Mouse (Mus musculus): ENCODE results near the gene Arhgap15. TPM values are rescaled to one million over a fixed set of nuclear protein-coding genes. Genes with fewer than 3 reads are reported as not detected.

Arhgap15 gene
- polyA plus RNA-seq, 1 experiment: 4.8 TPM

DNA sequence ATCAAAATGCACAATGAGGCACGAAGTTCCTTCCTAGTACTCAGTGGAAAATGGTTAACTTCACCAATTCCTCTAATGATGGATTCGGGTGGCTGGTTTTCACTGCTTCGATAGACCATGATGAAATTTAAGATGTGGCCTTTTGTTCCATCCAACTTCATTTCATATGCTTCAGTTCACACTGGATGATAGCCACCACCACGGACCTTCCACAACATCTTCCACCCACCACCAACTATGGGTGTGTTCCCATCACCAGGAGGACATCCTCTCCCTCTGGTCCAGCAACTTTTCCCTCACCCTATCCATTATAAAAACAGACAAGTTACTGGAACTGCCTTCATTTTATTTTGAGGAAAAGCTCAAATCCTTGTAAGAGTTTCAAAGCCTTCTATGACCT, 506.7 kb downstream of the Arhgap15 start:
- WGBS: 59% methylated on average over 4 of the region's 4 CpGs
- no peaks in the 10 kb centered on the region for H3K4me1 ChIP-seq (ENCODE audit: control insufficient read depth, insufficient read depth, insufficient read length)
- TF ChIP-seq CTCF (IDR thresholded peaks at IDR 0.05; ENCODE audit: extremely low read depth, insufficient read depth, insufficient read length, insufficient replicate concordance) (no peak), POLR2A (IDR thresholded peaks at IDR 0.05; ENCODE audit: low read depth, low read length) (no peak)
- no peak for DNase-seq (ENCODE audit: low read depth in 1 of 2, low spot score in 2 of 2)
- 0 out of 2 replicates have a peak, but pooled peaks cover 1% of the 10 kb centered on the region for H3K36me3 ChIP-seq (ENCODE audit: control insufficient read depth, insufficient read depth, low read length)
- no peak overlapping the region for H3K27ac ChIP-seq (ENCODE audit: insufficient read depth, low read length)
- H3K27me3 ChIP-seq (ENCODE audit: control insufficient read depth, insufficient read depth, low read length): no peaks in the 10 kb centered on the region
- H3K4me3 ChIP-seq (ENCODE audit: extremely low read depth, insufficient read depth, insufficient read length): no peak overlapping the region

DNA sequence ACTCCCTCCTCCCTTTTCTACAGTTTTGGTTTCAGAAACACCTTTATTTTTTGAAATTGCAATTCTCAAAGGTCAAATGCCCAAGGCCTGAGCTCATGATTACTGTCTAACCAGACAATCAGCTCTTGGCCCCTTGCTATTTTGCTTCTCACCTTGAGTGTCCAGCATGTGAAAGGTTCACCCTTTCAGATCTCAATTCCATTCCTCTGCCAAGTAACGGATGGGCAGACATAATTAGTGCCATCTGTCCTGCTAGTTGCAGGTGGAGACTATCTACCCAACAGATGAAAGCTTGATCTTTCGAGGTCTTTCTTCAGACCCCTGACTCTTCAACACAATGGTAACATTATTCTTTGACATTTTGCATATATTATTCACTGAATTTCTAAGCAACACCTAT, 509.3 kb downstream of the Arhgap15 start:
- no peaks in the 10 kb centered on the region for H3K4me1 ChIP-seq (ENCODE audit: control insufficient read depth, insufficient read depth, insufficient read length)
- no peak for TF ChIP-seq POLR2A (IDR thresholded peaks at IDR 0.05; ENCODE audit: low read depth, low read length)
- no peak for TF ChIP-seq CTCF (IDR thresholded peaks at IDR 0.05; ENCODE audit: extremely low read depth, insufficient read depth, insufficient read length, insufficient replicate concordance)
- DNase-seq (ENCODE audit: low read depth in 1 of 2, low spot score in 2 of 2): no peak
- WGBS: 89% methylated on average over 2 of the region's 2 CpGs
- peaks cover 1% of the 10 kb centered on the region; the same call in 1 of the 2 replicates for H3K36me3 ChIP-seq (ENCODE audit: control insufficient read depth, insufficient read depth, low read length)
- no peak overlapping the region for H3K27ac ChIP-seq (ENCODE audit: insufficient read depth, low read length)
- H3K27me3 ChIP-seq (ENCODE audit: control insufficient read depth, insufficient read depth, low read length): no peaks in the 10 kb centered on the region
- no peak overlapping the region for H3K4me3 ChIP-seq (ENCODE audit: extremely low read depth, insufficient read depth, insufficient read length)

- Histone ChIP-seq H3K4me3 (ENCODE audit: extremely low read depth, insufficient read depth, insufficient read length) (no peak overlapping the region), H3K27me3 (ENCODE audit: control insufficient read depth, insufficient read depth, low read length) (no peaks in the 10 kb centered on the region), H3K36me3 (ENCODE audit: control insufficient read depth, insufficient read depth, low read length) (0 out of 2 replicates have a peak, but pooled peaks cover 3% of the 10 kb centered on the region), H3K27ac (ENCODE audit: insufficient read depth, low read length) (no peak overlapping the region), H3K4me1 (ENCODE audit: control insufficient read depth, insufficient read depth, insufficient read length) (no peaks in the 10 kb centered on the region)
- no peak for TF ChIP-seq POLR2A (IDR thresholded peaks at IDR 0.05; ENCODE audit: low read depth, low read length)
- TF ChIP-seq CTCF (IDR thresholded peaks at IDR 0.05; ENCODE audit: extremely low read depth, insufficient read depth, insufficient read length, insufficient replicate concordance): no peak
- no peak for DNase-seq (ENCODE audit: low read depth in 1 of 2, low spot score in 2 of 2)
- WGBS: 94% methylated on average over 17 of the region's 17 CpGs
Measured at GRCm38 (mm10) chr2:44271455-44272346, 523.1 kb downstream of the Arhgap15 start.

DNA sequence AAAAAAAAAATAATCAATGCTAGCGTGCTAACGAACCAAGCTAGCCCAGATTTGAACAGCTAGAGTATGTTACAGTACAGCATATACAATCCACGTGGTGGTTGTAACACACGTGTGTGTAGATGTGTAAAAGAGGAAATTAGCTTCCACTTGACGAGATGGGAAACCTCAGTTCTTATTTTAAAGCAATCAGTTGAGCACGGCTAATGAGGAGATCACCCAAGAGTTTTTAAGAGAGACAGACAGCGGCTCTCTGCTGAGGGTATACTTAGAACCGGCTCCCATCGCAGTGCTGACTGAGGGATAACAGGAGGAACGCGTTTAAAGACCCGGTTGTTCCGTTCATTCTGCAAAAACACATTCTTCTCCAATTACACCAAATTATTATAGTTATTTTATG, 524.0 kb downstream of the Arhgap15 start:
- Histone ChIP-seq H3K4me1 (ENCODE audit: control insufficient read depth, insufficient read depth, insufficient read length) (no peaks in the 10 kb centered on the region), H3K27me3 (ENCODE audit: control insufficient read depth, insufficient read depth, low read length) (no peaks in the 10 kb centered on the region), H3K27ac (ENCODE audit: insufficient read depth, low read length) (no peak overlapping the region), H3K4me3 (ENCODE audit: extremely low read depth, insufficient read depth, insufficient read length) (no peak overlapping the region), H3K36me3 (ENCODE audit: control insufficient read depth, insufficient read depth, low read length) (0 out of 2 replicates have a peak, but pooled peaks cover 3% of the 10 kb centered on the region)
- WGBS: 90% methylated on average over 13 of the region's 13 CpGs
- TF ChIP-seq POLR2A (IDR thresholded peaks at IDR 0.05; ENCODE audit: low read depth, low read length): no peak
- no peak for TF ChIP-seq CTCF (IDR thresholded peaks at IDR 0.05; ENCODE audit: extremely low read depth, insufficient read depth, insufficient read length, insufficient replicate concordance)
- no peak for DNase-seq (ENCODE audit: low read depth in 1 of 2, low spot score in 2 of 2)

DNA sequence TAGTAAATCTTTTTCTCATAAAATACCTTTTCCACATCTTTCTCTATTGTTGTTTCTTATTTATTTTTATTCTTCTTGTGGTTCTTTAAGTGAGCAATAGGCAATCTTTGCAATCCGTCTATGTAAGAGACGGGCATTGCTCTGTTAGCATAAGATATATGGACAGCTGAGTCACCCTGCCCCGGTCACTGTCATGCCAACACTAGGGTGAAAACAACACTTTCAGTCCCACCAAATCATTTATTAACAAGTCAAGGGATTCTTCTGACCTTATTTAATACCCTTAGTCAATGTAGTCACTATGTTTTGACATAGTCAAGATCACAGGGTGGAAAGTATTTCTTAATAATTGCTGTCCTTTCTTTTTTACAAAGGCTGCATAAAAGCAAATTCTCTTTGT, 525.8 kb downstream of the Arhgap15 start:
- no peaks in the 10 kb centered on the region for H3K27me3 ChIP-seq (ENCODE audit: control insufficient read depth, insufficient read depth, low read length)
- TF ChIP-seq CTCF (IDR thresholded peaks at IDR 0.05; ENCODE audit: extremely low read depth, insufficient read depth, insufficient read length, insufficient replicate concordance) (no peak), POLR2A (IDR thresholded peaks at IDR 0.05; ENCODE audit: low read depth, low read length) (no peak)
- H3K27ac ChIP-seq (ENCODE audit: insufficient read depth, low read length): no peak overlapping the region
- no peak overlapping the region for H3K4me3 ChIP-seq (ENCODE audit: extremely low read depth, insufficient read depth, insufficient read length)
- 94% methylated on average over 3 of the region's 3 CpGs for WGBS
- no peak for DNase-seq (ENCODE audit: low read depth in 1 of 2, low spot score in 2 of 2)
- H3K36me3 ChIP-seq (ENCODE audit: control insufficient read depth, insufficient read depth, low read length): 0 out of 2 replicates have a peak, but pooled peaks cover 1% of the 10 kb centered on the region
- H3K4me1 ChIP-seq (ENCODE audit: control insufficient read depth, insufficient read depth, insufficient read length): no peaks in the 10 kb centered on the region

- H3K27me3 ChIP-seq (ENCODE audit: control insufficient read depth, insufficient read depth, low read length): no peaks in the 10 kb centered on the region
Measured at GRCm38 (mm10) chr2:44286181-44286719, 537.6 kb downstream of the Arhgap15 start.

More at GRCm38 (mm10) chr2:44286181-44286719, 537.6 kb downstream of the Arhgap15 start:
- Histone ChIP-seq H3K4me3 (ENCODE audit: extremely low read depth, insufficient read depth, insufficient read length) (no peak overlapping the region), H3K4me1 (ENCODE audit: control insufficient read depth, insufficient read depth, insufficient read length) (no peaks in the 10 kb centered on the region; the same call in 1 of the 2 replicates), H3K36me3 (ENCODE audit: control insufficient read depth, insufficient read depth, low read length) (no peaks in the 10 kb centered on the region; the same call in 1 of the 2 replicates), H3K27ac (ENCODE audit: insufficient read depth, low read length) (no peak overlapping the region)
- DNase-seq (ENCODE audit: low read depth in 1 of 2, low spot score in 2 of 2): no peak
- WGBS: 89% methylated on average over 4 of the region's 4 CpGs
- TF ChIP-seq CTCF (IDR thresholded peaks at IDR 0.05; ENCODE audit: extremely low read depth, insufficient read depth, insufficient read length, insufficient replicate concordance) (no peak), POLR2A (IDR thresholded peaks at IDR 0.05; ENCODE audit: low read depth, low read length) (no peak)
